Mouse (Mus musculus) G1E-ER4 (cell line): Measurements from ENCODE around the gene Ube2dnl2. TPM values are rescaled to one million over a fixed set of nuclear protein-coding genes. Genes with fewer than 3 reads are reported as not detected.

Experiments used
- GATA1 ChIP-seq: IDR thresholded peaks from one replicate; pipeline ENCODE4 v1.8.0; 2012; ENCODE audit warnings: low read length, inconsistent platforms
- polyA plus RNA-seq: library from polyadenylated mRNA; stranded (reverse); fragments of >175 nt; gene quantifications from 2 replicates; pipeline ENCODE4 v1.2.3, GENCODE M21; 2012

The Ube2dnl2 gene
- not detected in 2 replicates for polyA plus RNA-seq

DNA sequence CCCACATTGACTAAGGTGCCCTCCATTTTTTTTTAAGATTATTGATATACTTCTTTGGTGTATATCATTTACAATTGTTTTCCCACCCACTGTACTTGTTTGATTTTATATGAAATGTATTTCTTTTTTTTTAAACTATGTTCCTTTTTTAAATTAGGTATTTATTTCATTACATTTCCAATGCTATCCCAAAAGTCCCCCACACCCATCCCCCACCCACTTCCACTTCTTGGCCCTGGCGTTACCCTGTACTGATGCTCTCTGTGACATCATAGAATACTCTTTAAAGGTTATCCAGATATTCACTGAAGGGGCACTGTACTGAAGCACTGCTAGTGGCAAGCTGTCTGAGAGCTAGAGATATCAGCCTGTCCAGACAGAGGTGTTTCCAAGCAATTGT lies at the start of gene Ube2dnl2:
Gene Ube2dnl2, plus strand, starts transcription at position 301 of the 400 bp plus-strand sequence.
- no peak for TF ChIP-seq GATA1

DNA sequence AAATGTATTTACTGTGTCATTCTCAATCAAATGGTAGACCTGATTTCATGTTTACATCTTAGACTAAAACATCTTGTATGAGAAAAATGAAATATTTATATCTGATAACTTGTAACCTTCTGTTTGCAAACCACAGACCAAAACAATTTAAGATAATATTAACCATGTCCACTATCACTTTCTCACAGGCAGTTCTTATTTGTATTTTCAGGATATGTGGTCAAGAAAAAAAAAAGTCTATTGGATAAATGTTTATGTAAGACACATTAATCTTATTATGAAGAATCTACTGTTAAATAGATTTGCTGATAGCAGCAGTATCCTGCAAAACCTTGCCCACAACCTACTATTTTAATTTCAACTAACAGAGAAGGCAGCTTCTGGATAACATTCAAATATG lies 11.9 kb upstream of the Ube2dnl2 start:
- no peak for TF ChIP-seq GATA1

DNA sequence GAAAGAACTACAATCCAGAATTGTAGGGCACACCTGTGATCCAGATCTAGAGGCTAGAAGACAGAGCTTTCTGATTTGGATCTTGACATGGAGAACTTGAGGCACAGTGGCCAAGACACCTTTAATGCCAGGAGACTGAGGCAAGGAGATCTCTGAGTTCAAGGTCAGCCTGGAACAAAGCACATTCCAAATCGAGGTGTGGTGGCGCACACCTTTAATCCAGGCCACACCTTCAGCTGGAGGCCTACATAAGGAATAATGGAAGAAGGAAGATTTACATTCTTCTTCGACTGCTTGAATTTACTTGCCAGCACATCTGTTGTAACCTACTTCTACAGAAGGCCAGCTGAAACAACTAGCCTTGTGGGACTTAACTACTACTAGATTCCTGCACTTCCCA lies 9.9 kb upstream of the Ube2dnl2 start:
- TF ChIP-seq GATA1, result no peak

DNA sequence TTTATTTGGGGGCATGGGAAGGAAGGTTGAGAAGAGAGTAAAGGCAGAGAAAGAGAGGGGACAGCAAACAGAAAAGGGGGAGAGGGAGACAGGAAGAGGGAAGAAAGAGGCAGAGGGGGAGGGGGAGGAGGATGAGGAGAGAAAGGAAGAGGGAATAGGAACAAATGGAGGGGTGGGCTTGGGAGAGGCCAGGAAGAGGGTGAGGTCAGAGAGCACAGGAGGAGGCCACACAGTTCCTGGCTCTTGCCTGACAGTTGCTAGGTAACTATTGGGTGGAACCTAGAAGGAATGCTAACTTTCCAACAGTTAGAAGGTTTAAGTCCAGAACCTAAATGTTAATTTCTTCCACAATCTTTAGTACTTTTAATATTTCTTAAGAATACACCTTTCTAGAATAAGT lies 4.0 kb upstream of the Ube2dnl2 start:
- TF ChIP-seq GATA1, result no peak

DNA sequence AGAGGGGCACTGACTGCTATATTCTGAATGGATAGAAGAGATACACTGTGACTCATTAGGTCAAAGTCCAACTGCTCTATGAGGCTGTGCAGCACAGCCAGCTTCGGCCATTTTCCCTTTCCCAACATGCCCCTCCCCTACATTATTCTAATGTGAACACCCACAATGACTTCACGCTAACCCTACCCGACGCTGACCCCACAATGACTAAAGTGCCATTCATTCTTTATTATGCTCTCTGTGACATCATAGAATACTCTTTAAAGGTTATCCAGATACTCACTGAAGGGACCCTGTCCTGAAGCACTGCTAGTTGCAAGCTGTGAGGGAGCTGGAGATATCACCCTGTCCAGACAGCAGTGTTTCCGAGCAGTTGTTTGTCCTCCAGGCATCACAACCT lies 2.7 kb upstream of the Ube2dnl2 start, which contains the start of gene Ube2dnl1:
Gene Ube2dnl1, plus strand, starts transcription at position 301 of the 400 bp plus-strand sequence.
- TF ChIP-seq GATA1, result no peak

DNA sequence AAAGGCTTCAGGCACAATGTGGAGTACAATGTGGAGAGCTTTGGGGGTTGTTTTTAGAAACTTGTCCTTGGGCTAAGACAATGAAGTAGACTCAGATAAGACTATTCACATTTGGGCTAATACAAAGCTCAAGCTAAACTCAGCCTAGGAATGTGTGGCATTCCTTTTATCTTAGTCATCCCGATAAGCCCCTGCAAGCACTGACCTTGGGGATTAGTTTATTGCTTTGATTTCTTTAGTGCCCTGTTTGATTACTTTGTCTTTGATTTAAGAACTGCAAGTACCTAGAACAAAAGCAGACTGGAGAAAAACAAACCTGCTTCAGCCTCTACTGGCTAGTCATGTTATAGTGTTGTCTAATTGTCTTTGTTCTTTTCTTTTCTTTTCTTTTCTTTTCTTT lies 47.7 kb downstream of the Ube2dnl2 start:
- TF ChIP-seq GATA1, result no peak

Other genes with a start within 250 kb of the Ube2dnl2 start
- gene Ube2dnl1, start 2.6 kb upstream of the Ube2dnl2 start, polyA plus RNA-seq, result not detected in 2 replicates